Mouse (Mus musculus) lung, postnatal 0 days (tissue): ENCODE measurements around the gene Hist2h2ac. TPM values are rescaled to one million over a fixed set of nuclear protein-coding genes. Genes with fewer than 3 reads are reported as not detected.
"Not testable (repeated sequence)": the region's sequence is repeated elsewhere in the genome, so short reads cannot be mapped to it uniquely, and the experiment has no call there.

ENCODE experiments used
- ATAC-seq: fragments of 200-750 bp; cut with Nextera tagmentation; 2 replicates; pipeline ENCODE4 v1.8.0; 2017; ENCODE audit warnings: moderate library complexity
- DNase-seq: peaks from one replicate; pipeline ENCODE4 v3.0.0-alpha.2; 2016; ENCODE audit warnings: low spot score
- H3K27ac ChIP-seq: fragments of 300-500 bp; sonication (generic); 2 replicates; pipeline ENCODE4 v1.5.1; 2014; ENCODE audit warnings: antibody characterized with exemption, mild to moderate bottlenecking, low read length, mixed read lengths
- H3K27me3 ChIP-seq: fragments of 300-500 bp; sonication (generic); replicated peaks from 2 replicates; pipeline ENCODE4 v1.6.1; 2014; ENCODE audit warnings: low read length, mixed read lengths; ENCODE audit not compliant: insufficient read depth
- H3K36me3 ChIP-seq: fragments of 300-500 bp; sonication (generic); 2 replicates; pipeline ENCODE4 v1.6.1; 2014; ENCODE audit warnings: low read length, mixed read lengths; ENCODE audit not compliant: insufficient read depth
- H3K4me1 ChIP-seq: fragments of 300-500 bp; sonication (generic); 2 replicates; pipeline ENCODE4 v1.6.1; 2014; ENCODE audit warnings: antibody characterized with exemption, low read depth, low read length, mixed read lengths; ENCODE audit not compliant: insufficient read depth
- H3K4me2 ChIP-seq: fragments of 300-500 bp; sonication (generic); replicated peaks from 2 replicates; pipeline ENCODE4 v1.6.1; 2014; ENCODE audit warnings: low read depth, mild to moderate bottlenecking, low read length, moderate library complexity, mixed read lengths
- H3K4me3 ChIP-seq: fragments of 300-500 bp; sonication (generic); 2 replicates; pipeline ENCODE4 v1.5.1; 2014; ENCODE audit warnings: low read depth, low read length
- H3K9ac ChIP-seq: fragments of 300-500 bp; sonication (generic); replicated peaks from 2 replicates; pipeline ENCODE4 v1.6.1; 2014; ENCODE audit warnings: low read depth, mild to moderate bottlenecking
- H3K9me3 ChIP-seq: fragments of 300-500 bp; sonication (generic); 2 replicates; pipeline ENCODE4 v1.6.1; 2016; ENCODE audit warnings: low read length, mixed read lengths
- CTCF ChIP-seq: IDR thresholded peaks from 2 replicates; pipeline ENCODE4 v1.5.1; 2016; ENCODE audit warnings: antibody characterized with exemption, mild to moderate bottlenecking
- EP300 ChIP-seq: IDR thresholded peaks from 2 replicates; pipeline ENCODE4 v1.6.1; 2016; ENCODE audit warnings: antibody characterized with exemption, mild to moderate bottlenecking, control low read depth
- WGBS: fragments of 180-500 bp; shearing (Covaris S2); extraction: QIAGEN DNeasy Blood & Tissue Kit; methylation state at CpG from one replicate; pipeline ENCODE4 v1.1.7; 2014; 5-methylcytosine and 5-hydroxymethylcytosine counted together
- polyA plus RNA-seq: library from polyadenylated mRNA; unstranded; fragments of >200 nt; fragmentation: Nextera tagmentation; extraction: Ambion mirVana; gene quantifications from 2 replicates; pipeline ENCODE4 v1.2.1, GENCODE M21; 2015

The Hist2h2ac gene
- polyA plus RNA-seq, 1 experiment from 2014 or later = 3.0 TPM

DNA sequence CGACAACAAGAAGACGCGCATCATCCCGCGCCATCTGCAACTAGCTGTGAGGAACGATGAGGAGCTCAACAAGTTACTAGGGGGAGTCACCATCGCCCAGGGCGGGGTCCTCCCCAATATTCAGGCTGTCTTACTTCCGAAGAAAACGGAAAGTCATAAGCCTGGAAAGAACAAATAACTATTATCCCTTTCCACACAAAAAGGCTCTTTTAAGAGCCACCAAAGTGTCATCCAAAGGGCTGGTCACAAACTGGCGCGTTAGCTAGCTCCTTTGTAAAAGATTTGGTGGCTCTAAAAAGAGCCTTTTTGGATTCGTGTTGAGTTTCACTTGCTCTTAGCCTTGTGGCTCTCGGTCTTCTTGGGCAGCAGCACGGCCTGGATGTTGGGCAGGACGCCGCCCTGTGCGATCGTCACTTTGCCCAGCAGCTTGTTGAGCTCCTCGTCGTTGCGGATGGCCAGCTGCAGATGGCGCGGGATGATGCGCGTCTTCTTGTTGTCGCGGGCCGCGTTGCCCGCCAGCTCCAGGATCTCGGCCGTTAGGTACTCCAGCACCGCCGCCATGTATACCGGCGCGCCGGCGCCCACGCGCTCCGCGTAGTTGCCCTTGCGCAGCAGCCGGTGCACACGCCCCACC is 432 bp downstream of the Hist2h2ac start:
- not testable (repeated sequence) for DNase-seq, H3K36me3 ChIP-seq, H3K9me3 ChIP-seq, H3K4me1 ChIP-seq, H3K27me3 ChIP-seq
- ATAC-seq = peak; percentile 9
- Histone ChIP-seq H3K4me3 (peak overlapping the region; percentile 64), H3K4me2 (peak overlapping the region; percentile 74), H3K9ac (peak overlapping the region; percentile 89), H3K27ac (peak overlapping the region; percentile 98)
- peak; percentile 6; the same call in 1 of the 2 replicates for TF ChIP-seq CTCF
- WGBS = 1% methylated on average over 23 of the region's 47 CpGs

DNA sequence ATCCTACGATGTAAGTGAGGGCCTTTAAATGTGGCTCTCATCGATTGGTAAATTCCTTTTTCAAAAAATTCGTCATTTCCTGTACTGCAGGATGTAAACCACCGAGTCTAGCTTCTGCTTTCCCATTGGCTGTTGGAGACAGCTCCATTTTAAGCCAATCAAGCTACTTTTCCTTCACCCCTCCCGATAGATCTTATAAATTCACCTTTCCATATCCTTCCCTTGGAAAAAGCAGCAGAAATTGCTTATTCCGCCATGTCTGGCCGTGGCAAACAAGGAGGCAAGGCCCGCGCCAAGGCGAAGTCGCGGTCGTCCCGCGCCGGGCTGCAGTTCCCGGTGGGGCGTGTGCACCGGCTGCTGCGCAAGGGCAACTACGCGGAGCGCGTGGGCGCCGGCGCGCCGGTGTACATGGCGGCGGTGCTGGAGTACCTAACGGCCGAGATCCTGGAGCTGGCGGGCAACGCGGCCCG is 984 bp downstream of the Hist2h2ac start, which contains the start of the genes Bola1 and Hist2h2ab:
Gene Bola1 (minus strand): TSS at position 49 of the 470 bp plus-strand sequence.
Gene Hist2h2ab (plus strand): TSS at position 205 of the 470 bp plus-strand sequence.
- peak; percentile 97 for DNase-seq
- H3K9ac ChIP-seq = peak within 1 kb of the TSS; percentile 89
- H3K4me1 ChIP-seq = peaks cover 9% of the 10 kb centered on the region; the same call in 1 of the 2 replicates
- no peaks in the 10 kb centered on the region for H3K27me3 ChIP-seq
- peak within 1 kb of the TSS; percentile 98 for H3K27ac ChIP-seq
- H3K36me3 ChIP-seq = no peaks in the 10 kb centered on the region
- peak within 1 kb of the TSS; percentile 74 for H3K4me2 ChIP-seq
- peak; percentile 60; the same call in 1 of the 2 replicates for TF ChIP-seq EP300
- TF ChIP-seq CTCF = no peak
- under 1% methylated on average over 36 of the region's 37 CpGs for WGBS
- H3K4me3 ChIP-seq = peak within 1 kb of the TSS; percentile 64
- peak; percentile 72 for ATAC-seq
- no peaks in the 10 kb centered on the region for H3K9me3 ChIP-seq

- TF ChIP-seq CTCF (peak; percentile 37), EP300 (no peak)
- H3K27ac ChIP-seq = peak overlapping the region; percentile 98
- ATAC-seq = 0 out of 2 replicates have a peak, but pooled peaks have one; percentile 0
- H3K4me1 ChIP-seq = peaks cover 9% of the 10 kb centered on the region; the same call in 1 of the 2 replicates
- peak overlapping the region; percentile 64 for H3K4me3 ChIP-seq
- WGBS = under 1% methylated on average over 12 of the region's 12 CpGs
- no peaks in the 10 kb centered on the region for H3K27me3 ChIP-seq
- H3K36me3 ChIP-seq = no peaks in the 10 kb centered on the region
- H3K4me2 ChIP-seq = peak overlapping the region; percentile 74
- peak; percentile 50 for DNase-seq
- no peaks in the 10 kb centered on the region for H3K9me3 ChIP-seq
- H3K9ac ChIP-seq = peak overlapping the region; percentile 35
Observed at GRCm38 (mm10) chr3:96219191-96219641, 1.5 kb downstream of the Hist2h2ac start.

DNA sequence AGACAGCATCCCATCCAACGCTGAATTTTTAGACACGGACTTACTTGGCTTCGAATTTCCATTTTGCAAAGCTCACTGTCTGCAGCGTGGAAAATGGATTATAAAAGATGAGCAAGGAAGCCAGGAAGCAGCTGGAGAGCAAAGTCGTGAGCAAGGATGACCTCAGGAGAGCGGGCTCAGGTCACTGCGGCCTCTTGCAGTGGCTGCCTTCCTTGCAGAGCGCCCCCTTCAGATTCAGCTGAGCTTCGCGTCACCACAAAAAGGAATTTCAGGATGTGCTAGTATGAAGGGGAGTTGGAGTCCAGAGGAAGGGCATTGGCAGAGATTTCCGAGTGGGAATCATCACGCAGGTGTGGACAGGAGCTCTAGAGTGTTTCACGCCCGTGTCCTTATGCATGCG is 11.4 kb downstream of the Hist2h2ac start:
- DNase-seq (no peak), ATAC-seq (no peak)
- WGBS = 23% methylated on average over 15 of the region's 15 CpGs
- Histone ChIP-seq H3K27ac (no peak overlapping the region), H3K9ac (no peak overlapping the region), H3K9me3 (no peaks in the 10 kb centered on the region), H3K4me1 (no peaks in the 10 kb centered on the region), H3K27me3 (no peaks in the 10 kb centered on the region), H3K4me2 (no peak overlapping the region), H3K36me3 (no peaks in the 10 kb centered on the region), H3K4me3 (no peak overlapping the region)
- TF ChIP-seq CTCF (peak; percentile 55), EP300 (no peak)

- Histone ChIP-seq H3K4me2 (no peak overlapping the region), H3K9ac (no peak overlapping the region), H3K4me3 (no peak overlapping the region), H3K4me1 (no peaks in the 10 kb centered on the region), H3K9me3 (no peaks in the 10 kb centered on the region), H3K36me3 (no peaks in the 10 kb centered on the region), H3K27ac (no peak overlapping the region), H3K27me3 (no peaks in the 10 kb centered on the region)
- no peak for ATAC-seq
- no peak for DNase-seq
- WGBS = 61% methylated on average over 3 of the region's 3 CpGs
- TF ChIP-seq CTCF (peak; percentile 32), EP300 (no peak)
Observed at GRCm38 (mm10) chr3:96207819-96208218, 12.9 kb downstream of the Hist2h2ac start.

DNA sequence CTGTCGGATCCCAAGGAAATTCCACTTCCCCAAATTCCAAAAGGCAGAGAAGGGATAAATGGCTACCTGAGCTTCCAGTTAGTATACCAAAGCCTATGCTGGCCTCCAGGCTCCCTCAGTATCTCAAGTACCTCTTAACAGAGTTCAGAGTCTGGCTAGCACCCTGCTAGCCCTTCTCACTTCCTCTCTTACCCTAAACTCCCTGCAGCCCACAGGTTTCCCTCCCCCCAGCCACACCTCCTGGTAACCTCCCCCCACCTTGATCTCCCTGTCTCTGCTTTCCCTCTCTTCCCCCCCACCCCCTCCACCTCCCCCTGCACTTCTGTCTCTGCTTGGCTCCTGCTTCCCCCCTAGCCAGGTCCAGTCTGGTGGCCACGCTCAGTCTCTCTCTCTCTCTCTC is 20.9 kb downstream of the Hist2h2ac start:
- TF ChIP-seq CTCF = no peak
- no peak for TF ChIP-seq EP300
- 37% methylated on average over 2 of the region's 2 CpGs for WGBS
- DNase-seq = no peak
- H3K4me3 ChIP-seq = no peak overlapping the region
- H3K36me3 ChIP-seq = no peaks in the 10 kb centered on the region
- H3K27me3 ChIP-seq = no peaks in the 10 kb centered on the region
- no peaks in the 10 kb centered on the region for H3K9me3 ChIP-seq
- H3K27ac ChIP-seq = no peak overlapping the region
- ATAC-seq = no peak
- H3K4me1 ChIP-seq = peaks cover 12% of the 10 kb centered on the region; the same call in 1 of the 2 replicates
- no peak overlapping the region for H3K9ac ChIP-seq
- no peak overlapping the region for H3K4me2 ChIP-seq

DNA sequence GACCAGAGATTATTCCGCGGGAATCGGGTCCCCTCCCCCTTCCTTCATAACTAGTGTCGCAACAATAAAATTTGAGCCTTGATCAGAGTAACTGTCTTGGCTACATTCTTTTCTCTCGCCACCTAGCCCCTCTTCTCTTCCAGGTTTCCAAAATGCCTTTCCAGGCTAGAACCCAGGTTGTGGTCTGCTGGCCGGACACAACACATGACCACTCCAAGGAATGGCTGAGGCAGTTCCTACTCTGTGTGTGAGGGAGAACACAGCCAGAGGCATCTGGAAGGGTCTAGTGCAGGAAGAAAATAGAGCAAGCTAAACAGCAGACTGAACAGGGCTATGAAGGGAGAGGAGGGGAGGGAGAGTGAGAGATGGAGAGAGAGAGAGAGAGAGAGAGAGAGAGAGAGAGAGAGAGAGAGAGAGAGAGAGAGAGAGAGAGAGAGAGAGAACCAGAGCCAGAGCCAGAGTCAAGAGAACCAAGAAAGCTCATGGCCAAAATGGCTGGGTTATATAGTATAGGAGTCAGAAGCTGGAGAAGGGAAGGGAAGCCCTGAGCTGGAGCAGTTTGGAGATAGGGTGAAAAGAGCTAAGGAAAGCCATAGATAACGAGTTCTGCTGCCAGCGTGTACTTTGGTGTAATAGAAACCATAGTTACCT is 22.0 kb downstream of the Hist2h2ac start:
- not testable (repeated sequence) for H3K9me3 ChIP-seq, H3K4me2 ChIP-seq, H3K27ac ChIP-seq, DNase-seq, H3K36me3 ChIP-seq, H3K27me3 ChIP-seq, H3K4me3 ChIP-seq, H3K9ac ChIP-seq, ATAC-seq
- 25% methylated on average over 7 of the region's 8 CpGs for WGBS
- H3K4me1 ChIP-seq = peaks cover 12% of the 10 kb centered on the region; the same call in 1 of the 2 replicates
